Mouse (Mus musculus) liver, embryonic 14 days (tissue): ENCODE results near the gene Cd209b. TPM values are rescaled to one million over a fixed set of nuclear protein-coding genes. Genes with fewer than 3 reads are reported as not detected.

Experiments used
- polyA plus RNA-seq: library from polyadenylated mRNA; depleted of rRNA; stranded (reverse); fragments of >200 nt; gene quantifications from 2 replicates; pipeline ENCODE4 v1.2.3, GENCODE M21; 2012; rRNA removed

Gene Cd209b
- not detected in 2 replicates for polyA plus RNA-seq

DNA sequence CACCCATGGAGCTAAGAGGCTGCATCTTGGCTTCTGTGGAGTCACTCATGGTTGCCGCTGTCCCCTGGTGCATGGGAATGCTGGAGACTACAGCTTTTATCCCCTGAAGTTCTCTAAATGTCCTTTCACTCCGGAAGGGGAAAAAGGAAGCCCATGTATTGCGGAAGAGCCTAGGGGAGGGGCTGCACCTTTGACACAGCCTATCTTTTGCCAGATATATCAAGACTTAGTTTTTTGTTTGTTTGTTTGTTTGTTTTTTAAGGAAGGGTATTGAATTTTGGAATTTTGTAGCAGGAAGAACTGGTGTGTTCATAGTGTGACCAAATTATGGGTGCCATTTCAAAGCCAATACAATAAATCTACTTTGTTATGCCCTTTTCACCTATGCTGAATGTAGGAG lies at the start of gene Cd209b:
TSS of gene Cd209b (minus strand) at position 101 of the 400 bp plus-strand sequence.

DNA sequence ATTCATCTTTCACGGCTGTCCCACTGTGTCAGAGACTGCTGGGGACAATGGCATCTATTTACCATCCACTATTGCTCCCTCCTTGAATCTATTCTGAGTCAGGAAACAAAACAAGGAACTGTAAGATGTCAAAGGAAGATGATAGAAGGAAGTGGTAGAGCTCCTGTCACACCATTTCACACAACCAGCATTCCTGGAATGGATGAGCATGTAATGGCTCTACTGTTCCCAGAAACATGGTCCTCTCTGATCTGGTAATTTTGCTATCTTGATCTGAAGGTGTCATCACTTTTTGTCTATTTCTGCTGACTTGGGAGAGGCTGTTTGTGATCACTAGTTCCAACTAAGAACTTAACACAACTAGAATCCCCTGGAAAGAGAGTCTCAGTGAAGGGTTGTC lies 28.0 kb upstream of the Cd209b start, which contains the start of gene Cd209c:
TSS of gene Cd209c (minus strand) at position 101 of the 400 bp plus-strand sequence.

DNA sequence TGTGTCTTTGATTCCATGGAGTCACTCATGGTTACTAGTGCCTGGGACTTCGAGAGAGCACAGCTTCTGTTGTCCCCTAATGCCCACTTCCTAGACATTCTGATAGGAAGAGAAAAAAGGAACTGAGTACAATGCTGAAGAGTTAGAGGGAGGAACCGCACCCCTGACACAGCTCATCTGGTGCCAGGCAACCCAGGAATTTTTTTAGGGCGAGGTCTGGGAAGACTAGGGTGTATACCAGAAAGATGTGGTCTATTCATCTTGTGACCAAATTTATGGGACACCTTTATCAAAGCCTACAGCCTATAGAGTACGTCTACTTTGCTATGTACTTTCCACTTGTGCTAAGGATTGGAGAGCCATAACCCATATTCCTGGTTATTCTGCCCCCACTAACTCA lies 48.2 kb downstream of the Cd209b start, which contains the start of gene Cd209d:
TSS of gene Cd209d (minus strand) at position 101 of the 400 bp plus-strand sequence.

Other genes starting within 250 kb of the Cd209b start
- not detected in 2 replicates for gene Fcer2a, start 232.7 kb downstream of the Cd209b start, polyA plus RNA-seq
- gene Clec4g, start 206.2 kb downstream of the Cd209b start, polyA plus RNA-seq: 3.0 and 3.5 TPM in 2 replicates
- gene Cd209a, start 177.9 kb downstream of the Cd209b start, polyA plus RNA-seq: 0.06 and 0.07 TPM in 2 replicates
- gene Cd209e, start 72.5 kb downstream of the Cd209b start, polyA plus RNA-seq: not detected in 2 replicates
- gene Cd209d, start 48.3 kb downstream of the Cd209b start, polyA plus RNA-seq: not detected in 2 replicates
- gene Cd209c, start 27.9 kb upstream of the Cd209b start, polyA plus RNA-seq: 0.09 TPM in 1 of 2 replicates, not detected in the other
- 0.36 and 0.74 TPM in 2 replicates for gene Cd209f, start 179.0 kb upstream of the Cd209b start, polyA plus RNA-seq
- gene Cd209g, start 207.3 kb upstream of the Cd209b start, polyA plus RNA-seq: 0.05 and 0.07 TPM in 2 replicates
- gene Evi5l, start 239.7 kb upstream of the Cd209b start, polyA plus RNA-seq: 3.3 and 3.7 TPM in 2 replicates